Mouse (Mus musculus) heart, embryonic 13.5 days (tissue): ENCODE data around the gene Ulk4. TPM values are rescaled to one million over a fixed set of nuclear protein-coding genes. Genes with fewer than 3 reads are reported as not detected.
A peak's percentile ranks its signal among the peaks of the same experiment; 100 is the strongest.

Source experiments
- ATAC-seq: fragments of 200-750 bp; cut with Nextera tagmentation; 2 replicates; pipeline ENCODE4 v1.8.0; 2017; ENCODE audit warnings: moderate TSS enrichment; ENCODE audit not compliant: insufficient number of reproducible peaks, low FRiP score, low TSS enrichment; ENCODE audit errors: extremely low read depth
- H3K27ac ChIP-seq: fragments of 300-500 bp; sonication (generic); replicated peaks from 2 replicates; pipeline ENCODE4 v1.5.1; 2015; ENCODE audit warnings: moderate library complexity, mild to moderate bottlenecking, inconsistent platforms
- H3K27me3 ChIP-seq: fragments of 300-500 bp; sonication (generic); replicated peaks from 2 replicates; pipeline ENCODE4 v1.6.1; 2015; ENCODE audit warnings: mild to moderate bottlenecking, inconsistent platforms
- H3K36me3 ChIP-seq: fragments of 300-500 bp; sonication (generic); 2 replicates; pipeline ENCODE4 v1.6.1; 2015; ENCODE audit warnings: mild to moderate bottlenecking, inconsistent platforms
- H3K4me1 ChIP-seq: fragments of 300-500 bp; sonication (generic); 2 replicates; pipeline ENCODE4 v1.6.1; 2015; ENCODE audit warnings: inconsistent platforms
- H3K4me2 ChIP-seq: fragments of 300-500 bp; sonication (generic); 2 replicates; pipeline ENCODE4 v1.6.1; 2015; ENCODE audit warnings: inconsistent platforms, mild to moderate bottlenecking, moderate library complexity
- H3K4me3 ChIP-seq: fragments of 300-500 bp; sonication (generic); 2 replicates; pipeline ENCODE4 v1.5.1; 2015; ENCODE audit warnings: moderate library complexity, mild to moderate bottlenecking, inconsistent platforms
- H3K9ac ChIP-seq: fragments of 300-500 bp; sonication (generic); 2 replicates; pipeline ENCODE4 v1.6.1; 2015; ENCODE audit warnings: inconsistent platforms, mild to moderate bottlenecking, moderate library complexity
- H3K9me3 ChIP-seq: fragments of 300-500 bp; sonication (generic); 2 replicates; pipeline ENCODE4 v1.6.1; 2016; ENCODE audit warnings: inconsistent platforms
- WGBS: fragments of 180-500 bp; shearing (Covaris S2); methylation state at CpG from one replicate; pipeline ENCODE4 v1.1.7; 2015; ENCODE audit warnings: mixed read lengths; 5-methylcytosine and 5-hydroxymethylcytosine counted together
- polyA plus RNA-seq: library from polyadenylated mRNA; unstranded; fragments of >200 nt; fragmentation: Nextera tagmentation; extraction: Ambion mirVana; gene quantifications from 2 replicates; pipeline ENCODE4 v1.2.1, GENCODE M21; 2015

Ulk4 gene
- polyA plus RNA-seq, 1 experiment from 2014 or later, result 95.9 TPM

GRCm38 (mm10) chr9:121283620-121284185, 6.7 kb upstream of the Ulk4 start:
- Histone ChIP-seq H3K36me3 (peaks cover 9% of the 10 kb centered on the region; the same call in 1 of the 2 replicates), H3K9ac (no peak overlapping the region), H3K4me2 (no peak overlapping the region), H3K4me1 (peaks cover 9% of the 10 kb centered on the region; the same call in 1 of the 2 replicates), H3K4me3 (no peak overlapping the region), H3K27ac (no peak overlapping the region), H3K27me3 (no peaks in the 10 kb centered on the region), H3K9me3 (0 out of 2 replicates have a peak, but pooled peaks cover 7% of the 10 kb centered on the region)
- no peak for ATAC-seq
- 94% methylated on average over 6 of the region's 6 CpGs for WGBS

GRCm38 (mm10) chr9:121281891-121282290, 4.9 kb upstream of the Ulk4 start:
- Histone ChIP-seq H3K27me3 (no peaks in the 10 kb centered on the region), H3K9ac (no peak overlapping the region), H3K36me3 (peaks cover 9% of the 10 kb centered on the region; the same call in 1 of the 2 replicates), H3K27ac (no peak overlapping the region), H3K4me3 (no peak overlapping the region), H3K4me2 (no peak overlapping the region), H3K9me3 (0 out of 2 replicates have a peak, but pooled peaks cover 7% of the 10 kb centered on the region), H3K4me1 (peaks cover 17% of the 10 kb centered on the region)
- WGBS, result 64% methylated on average over 6 of the region's 6 CpGs
- no peak for ATAC-seq

- H3K27ac ChIP-seq, result no peak overlapping the region
- H3K4me3 ChIP-seq, result no peak overlapping the region
- H3K4me1 ChIP-seq, result peaks cover 14% of the 10 kb centered on the region
- no peaks in the 10 kb centered on the region for H3K27me3 ChIP-seq
- H3K36me3 ChIP-seq, result peaks cover 9% of the 10 kb centered on the region; the same call in 1 of the 2 replicates
- WGBS, result 79% methylated on average over 5 of the region's 5 CpGs
- H3K9ac ChIP-seq, result no peak overlapping the region
- no peak overlapping the region for H3K4me2 ChIP-seq
- no peak for ATAC-seq
- 0 out of 2 replicates have a peak, but pooled peaks cover 5% of the 10 kb centered on the region for H3K9me3 ChIP-seq
Observed at GRCm38 (mm10) chr9:121279216-121279615, 2.2 kb upstream of the Ulk4 start.

- H3K4me1 ChIP-seq, result peaks cover 14% of the 10 kb centered on the region
- H3K9me3 ChIP-seq, result no peaks in the 10 kb centered on the region
- H3K36me3 ChIP-seq, result no peaks in the 10 kb centered on the region
- WGBS, result 16% methylated on average over 15 of the region's 15 CpGs
- no peaks in the 10 kb centered on the region for H3K27me3 ChIP-seq
- no peak for ATAC-seq
- H3K27ac ChIP-seq, result no peak overlapping the region; the same call in 1 of the 2 replicates
- peak overlapping the region; percentile 82 for H3K9ac ChIP-seq
- H3K4me3 ChIP-seq, result peak overlapping the region; percentile 64
- H3K4me2 ChIP-seq, result peak overlapping the region; percentile 74
Observed at GRCm38 (mm10) chr9:121276745-121277117, 266 bp downstream of the Ulk4 start.

GRCm38 (mm10) chr9:121271561-121271960, 5.4 kb downstream of the Ulk4 start:
- no peaks in the 10 kb centered on the region for H3K27me3 ChIP-seq
- peaks cover 3% of the 10 kb centered on the region for H3K4me1 ChIP-seq
- no peak overlapping the region for H3K27ac ChIP-seq
- H3K4me2 ChIP-seq, result no peak overlapping the region
- WGBS, result 58% methylated on average over 4 of the region's 4 CpGs
- H3K4me3 ChIP-seq, result no peak overlapping the region
- no peaks in the 10 kb centered on the region for H3K9me3 ChIP-seq
- no peak overlapping the region for H3K9ac ChIP-seq
- ATAC-seq, result no peak
- H3K36me3 ChIP-seq, result no peaks in the 10 kb centered on the region

- Histone ChIP-seq H3K4me3 (no peak overlapping the region), H3K27ac (no peak overlapping the region), H3K36me3 (no peaks in the 10 kb centered on the region), H3K9ac (no peak overlapping the region), H3K27me3 (no peaks in the 10 kb centered on the region), H3K4me1 (no peaks in the 10 kb centered on the region), H3K9me3 (no peaks in the 10 kb centered on the region), H3K4me2 (no peak overlapping the region)
- no peak for ATAC-seq
- 77% methylated on average over 1 of the region's 1 CpGs for WGBS
Observed at GRCm38 (mm10) chr9:121271149-121271548, 5.8 kb downstream of the Ulk4 start.

GRCm38 (mm10) chr9:121265307-121265706, 11.7 kb downstream of the Ulk4 start:
- peaks cover 7% of the 10 kb centered on the region for H3K36me3 ChIP-seq
- 68% methylated on average over 10 of the region's 10 CpGs for WGBS
- no peaks in the 10 kb centered on the region for H3K4me1 ChIP-seq
- H3K4me3 ChIP-seq, result no peak overlapping the region
- no peak overlapping the region for H3K27ac ChIP-seq
- H3K27me3 ChIP-seq, result no peaks in the 10 kb centered on the region
- H3K9me3 ChIP-seq, result no peaks in the 10 kb centered on the region
- no peak overlapping the region for H3K4me2 ChIP-seq
- H3K9ac ChIP-seq, result no peak overlapping the region
- ATAC-seq, result no peak

- Histone ChIP-seq H3K9me3 (no peaks in the 10 kb centered on the region), H3K27me3 (no peaks in the 10 kb centered on the region), H3K27ac (no peak overlapping the region), H3K4me1 (no peaks in the 10 kb centered on the region), H3K4me2 (no peak overlapping the region), H3K4me3 (no peak overlapping the region), H3K36me3 (peaks cover 10% of the 10 kb centered on the region), H3K9ac (no peak overlapping the region)
- 70% methylated on average over 9 of the region's 9 CpGs for WGBS
- ATAC-seq, result no peak
Observed at GRCm38 (mm10) chr9:121257106-121257505, 19.9 kb downstream of the Ulk4 start.

GRCm38 (mm10) chr9:121254761-121255160, 22.2 kb downstream of the Ulk4 start:
- Histone ChIP-seq H3K4me2 (no peak overlapping the region), H3K9ac (no peak overlapping the region), H3K36me3 (peaks cover 3% of the 10 kb centered on the region; the same call in 1 of the 2 replicates), H3K9me3 (no peaks in the 10 kb centered on the region), H3K27me3 (no peaks in the 10 kb centered on the region), H3K4me3 (no peak overlapping the region), H3K4me1 (no peaks in the 10 kb centered on the region), H3K27ac (no peak overlapping the region)
- 88% methylated on average over 13 of the region's 13 CpGs for WGBS
- no peak for ATAC-seq

GRCm38 (mm10) chr9:121253983-121254382, 23.0 kb downstream of the Ulk4 start:
- Histone ChIP-seq H3K4me1 (no peaks in the 10 kb centered on the region), H3K27ac (no peak overlapping the region), H3K27me3 (no peaks in the 10 kb centered on the region), H3K9me3 (no peaks in the 10 kb centered on the region), H3K4me2 (no peak overlapping the region), H3K36me3 (peaks cover 3% of the 10 kb centered on the region; the same call in 1 of the 2 replicates), H3K9ac (no peak overlapping the region), H3K4me3 (no peak overlapping the region)
- ATAC-seq, result no peak
- WGBS, result 58% methylated on average over 2 of the region's 2 CpGs

GRCm38 (mm10) chr9:121250854-121251253, 26.1 kb downstream of the Ulk4 start:
- ATAC-seq, result no peak
- H3K4me3 ChIP-seq, result no peak overlapping the region
- 86% methylated on average over 11 of the region's 11 CpGs for WGBS

GRCm38 (mm10) chr9:121249805-121250204, 27.2 kb downstream of the Ulk4 start:
- Histone ChIP-seq H3K36me3 (peaks cover 2% of the 10 kb centered on the region; the same call in 1 of the 2 replicates), H3K9me3 (no peaks in the 10 kb centered on the region), H3K4me1 (no peaks in the 10 kb centered on the region), H3K27ac (no peak overlapping the region), H3K4me3 (no peak overlapping the region), H3K9ac (no peak overlapping the region), H3K4me2 (no peak overlapping the region), H3K27me3 (no peaks in the 10 kb centered on the region)
- no peak for ATAC-seq
- 33% methylated on average over 14 of the region's 14 CpGs for WGBS

More at GRCm38 (mm10) chr9:121250854-121251253, 26.1 kb downstream of the Ulk4 start:
- Histone ChIP-seq H3K9ac (no peak overlapping the region), H3K9me3 (no peaks in the 10 kb centered on the region), H3K4me1 (no peaks in the 10 kb centered on the region), H3K27me3 (no peaks in the 10 kb centered on the region), H3K4me2 (no peak overlapping the region), H3K27ac (no peak overlapping the region), H3K36me3 (peaks cover 3% of the 10 kb centered on the region; the same call in 1 of the 2 replicates)
